Mouse (Mus musculus) brain, embryonic 14.5 days (tissue): ENCODE measurements at regions not wholly inside any gene's neighbourhood (a gene's known extent, or its start where the extent isn't known, plus 50 kb on each side); places are given as distances from the start of the nearest gene placed in this dataset.

ENCODE experiments used
- CTCF ChIP-seq: fragments of 200-500 bp; IDR thresholded peaks from 2 replicates; pipeline ENCODE4 v1.5.1; 2012; ENCODE audit warnings: inconsistent platforms, mild to moderate bottlenecking, moderate library complexity, borderline replicate concordance; ENCODE audit not compliant: insufficient read depth, insufficient read length; ENCODE audit errors: extremely low read depth
- POLR2A ChIP-seq: fragments of 200-500 bp; IDR thresholded peaks from 2 replicates; pipeline ENCODE4 v1.6.1; 2012; ENCODE audit warnings: mild to moderate bottlenecking, inconsistent platforms, borderline replicate concordance; ENCODE audit not compliant: poor library complexity, insufficient read depth, insufficient read length, severe bottlenecking; ENCODE audit errors: extremely low read depth

- TF ChIP-seq CTCF (no peak), POLR2A (no peak)
These were observed 76.9 kb downstream of the Lhx9 start for GRCm38 (mm10) chr1:138771307-138772011.
